Mouse (Mus musculus) small intestine, adult 2 months (tissue): ENCODE data around the gene Dnaja2. TPM values are rescaled to one million over a fixed set of nuclear protein-coding genes. Genes with fewer than 3 reads are reported as not detected.
A peak's percentile ranks its signal among the peaks of the same experiment; 100 is the strongest.

ENCODE experiments used
- H3K27ac ChIP-seq: fragments of 200-500 bp; 2 replicates; pipeline ENCODE4 v1.5.1; 2012; ENCODE audit warnings: low read depth, low read length, control low read depth, inconsistent platforms; ENCODE audit not compliant: insufficient read depth
- H3K27me3 ChIP-seq: fragments of 200-500 bp; 2 replicates; pipeline ENCODE4 v1.6.1; 2012; ENCODE audit warnings: mild to moderate bottlenecking, moderate library complexity, low read length, inconsistent platforms; ENCODE audit not compliant: control insufficient read depth, insufficient read depth
- H3K36me3 ChIP-seq: fragments of 200-500 bp; 2 replicates; pipeline ENCODE4 v1.6.1; 2012; ENCODE audit warnings: mild to moderate bottlenecking, low read length, control low read depth, inconsistent platforms; ENCODE audit not compliant: control insufficient read depth, insufficient read depth
- H3K4me1 ChIP-seq: fragments of 200-500 bp; 2 replicates; pipeline ENCODE4 v1.6.1; 2012; ENCODE audit warnings: low read length, inconsistent platforms, mixed read lengths; ENCODE audit not compliant: control insufficient read depth, insufficient read depth, insufficient read length
- H3K4me3 ChIP-seq: fragments of 200-500 bp; 2 replicates; pipeline ENCODE4 v1.5.1; 2012; ENCODE audit warnings: low read depth, mild to moderate bottlenecking, control low read depth, inconsistent platforms, low read length, moderate library complexity
- CTCF ChIP-seq: fragments of 200-500 bp; IDR thresholded peaks from 2 replicates; pipeline ENCODE4 v1.5.1; 2012; ENCODE audit warnings: low read depth, mild to moderate bottlenecking, control low read depth, inconsistent platforms, low read length, moderate library complexity, mixed read lengths; ENCODE audit not compliant: insufficient replicate concordance, insufficient read length; ENCODE audit errors: extremely low read depth
- POLR2A ChIP-seq: fragments of 200-500 bp; IDR thresholded peaks from 2 replicates; pipeline ENCODE4 v1.6.1; 2012; ENCODE audit warnings: low read depth, mild to moderate bottlenecking, control low read depth, inconsistent platforms, low read length, moderate library complexity
- WGBS: fragments of 180-500 bp; shearing (Covaris S2); methylation state at CpG from one replicate; pipeline ENCODE4 v1.1.7; 2018; 5-methylcytosine and 5-hydroxymethylcytosine counted together
- polyA plus RNA-seq: library from polyadenylated mRNA; depleted of rRNA; stranded (reverse); fragments of >200 nt; gene quantifications from 2 replicates; pipeline ENCODE4 v1.2.3, GENCODE M21; 2012

The Dnaja2 gene
- polyA plus RNA-seq, 1 experiment, result 10.3 TPM

- Histone ChIP-seq H3K4me3 (peak overlapping the region; percentile 75), H3K36me3 (peaks cover 24% of the 10 kb centered on the region), H3K27me3 (no peaks in the 10 kb centered on the region), H3K4me1 (peaks cover 2% of the 10 kb centered on the region; the same call in 1 of the 2 replicates), H3K27ac (peak overlapping the region; percentile 99)
- 2% methylated on average over 66 of the region's 66 CpGs for WGBS
- TF ChIP-seq CTCF (no peak), POLR2A (no peak)
These were observed 558 bp downstream of the Dnaja2 start for GRCm38 (mm10) chr8:85554391-85555180.

- Histone ChIP-seq H3K4me3 (no peak overlapping the region), H3K4me1 (no peaks in the 10 kb centered on the region), H3K36me3 (peaks cover 45% of the 10 kb centered on the region), H3K27ac (no peak overlapping the region), H3K27me3 (no peaks in the 10 kb centered on the region)
- WGBS, result 73% methylated on average over 1 of the region's 1 CpGs
- no peak for TF ChIP-seq POLR2A
- TF ChIP-seq CTCF, result no peak
These were observed 3.2 kb downstream of the Dnaja2 start for GRCm38 (mm10) chr8:85551934-85552333.

GRCm38 (mm10) chr8:85536332-85536731 is 18.8 kb downstream of the Dnaja2 start:
- TF ChIP-seq POLR2A, result no peak
- no peak for TF ChIP-seq CTCF
- Histone ChIP-seq H3K4me1 (no peaks in the 10 kb centered on the region), H3K27ac (no peak overlapping the region), H3K27me3 (no peaks in the 10 kb centered on the region), H3K36me3 (peaks cover 42% of the 10 kb centered on the region), H3K4me3 (no peak overlapping the region)
- 95% methylated on average over 2 of the region's 2 CpGs for WGBS

GRCm38 (mm10) chr8:85534163-85534562 is 21.0 kb downstream of the Dnaja2 start:
- Histone ChIP-seq H3K4me1 (no peaks in the 10 kb centered on the region), H3K27me3 (no peaks in the 10 kb centered on the region), H3K4me3 (no peak overlapping the region), H3K36me3 (peaks cover 24% of the 10 kb centered on the region), H3K27ac (no peak overlapping the region)
- WGBS, result 84% methylated on average over 1 of the region's 1 CpGs
- TF ChIP-seq CTCF (no peak), POLR2A (no peak)

- WGBS, result 72% methylated on average over 2 of the region's 2 CpGs
- H3K27ac ChIP-seq, result no peak overlapping the region
- no peaks in the 10 kb centered on the region for H3K27me3 ChIP-seq
- no peak overlapping the region for H3K4me3 ChIP-seq
- TF ChIP-seq CTCF, result no peak
- no peak for TF ChIP-seq POLR2A
- peaks cover 17% of the 10 kb centered on the region for H3K36me3 ChIP-seq
- H3K4me1 ChIP-seq, result no peaks in the 10 kb centered on the region
These were observed 21.7 kb downstream of the Dnaja2 start for GRCm38 (mm10) chr8:85533434-85533833.

- no peaks in the 10 kb centered on the region for H3K27me3 ChIP-seq
- no peaks in the 10 kb centered on the region for H3K4me1 ChIP-seq
- H3K36me3 ChIP-seq, result peaks cover 12% of the 10 kb centered on the region
- no peak for TF ChIP-seq CTCF
- no peak for TF ChIP-seq POLR2A
- H3K27ac ChIP-seq, result no peak overlapping the region
- no peak overlapping the region for H3K4me3 ChIP-seq
- WGBS, result 90% methylated on average over 4 of the region's 4 CpGs
These were observed 22.3 kb downstream of the Dnaja2 start for GRCm38 (mm10) chr8:85532843-85533242.

GRCm38 (mm10) chr8:85531471-85531870 is 23.7 kb downstream of the Dnaja2 start:
- Histone ChIP-seq H3K27ac (no peak overlapping the region), H3K4me3 (no peak overlapping the region), H3K27me3 (no peaks in the 10 kb centered on the region), H3K4me1 (no peaks in the 10 kb centered on the region), H3K36me3 (peaks cover 5% of the 10 kb centered on the region)
- TF ChIP-seq POLR2A, result no peak
- 70% methylated on average over 3 of the region's 3 CpGs for WGBS
